Mouse (Mus musculus) inflammation-experienced regulatory T-cells (primary cell): Measurements from ENCODE around the gene Zc3h18. TPM values are rescaled to one million over a fixed set of nuclear protein-coding genes. Genes with fewer than 3 reads are reported as not detected.

ENCODE experiments used
- polyA plus RNA-seq, 2 experiments: library from polyadenylated mRNA; unstranded; fragments of 100-300 nt; shearing (Covaris generic); gene quantifications; one replicate each; pipeline ENCODE4 v1.2.1; 2017

Zc3h18 gene
- 10 to 100 TPM; 42.5 to 46.0 TPM for polyA plus RNA-seq

DNA sequence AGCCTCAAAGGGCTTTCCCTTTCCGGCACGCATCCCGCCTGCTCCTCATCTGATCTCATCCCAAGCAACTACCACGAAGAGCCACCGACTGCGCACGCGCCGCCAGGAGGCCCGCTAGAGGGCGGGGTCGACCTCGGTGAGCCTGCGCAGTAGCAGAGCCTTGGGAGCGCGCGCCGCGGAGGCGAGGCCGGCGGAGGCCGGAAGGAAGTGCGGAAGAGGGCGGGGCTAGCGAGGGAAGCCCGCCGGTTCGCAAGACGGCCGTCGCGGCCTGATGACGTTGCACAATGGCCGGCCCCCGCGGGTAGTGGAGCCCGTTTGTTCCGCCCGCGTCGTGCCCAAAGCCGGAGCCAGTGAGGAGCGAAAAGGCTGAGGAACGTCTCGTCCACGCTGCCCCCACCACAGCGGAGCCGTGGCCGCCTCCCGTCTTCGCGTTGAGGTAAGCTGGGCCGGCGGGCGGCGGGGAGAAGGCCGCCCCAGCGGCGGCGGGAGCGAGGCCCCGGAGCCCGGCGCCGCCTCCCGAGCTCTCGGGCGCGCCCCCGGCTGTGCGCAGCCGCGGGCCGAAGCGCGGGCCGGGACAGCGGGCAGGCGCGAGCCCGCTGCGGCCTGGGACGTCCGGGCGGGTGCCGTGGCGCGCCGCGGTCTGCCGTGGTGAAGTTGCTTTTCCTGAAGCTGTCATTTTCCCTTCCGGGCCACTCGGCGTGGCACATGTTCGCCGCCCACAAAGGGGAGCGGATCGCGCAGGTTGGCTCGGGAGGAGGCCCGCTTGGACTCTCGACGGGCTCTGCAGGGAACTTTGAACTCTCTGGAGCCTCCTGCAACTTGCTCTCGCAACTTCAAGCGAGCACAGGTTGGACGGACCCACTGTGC lies at the start of gene Zc3h18:
Gene Zc3h18, plus strand, starts transcription at position 245 of the 867 bp plus-strand sequence.

DNA sequence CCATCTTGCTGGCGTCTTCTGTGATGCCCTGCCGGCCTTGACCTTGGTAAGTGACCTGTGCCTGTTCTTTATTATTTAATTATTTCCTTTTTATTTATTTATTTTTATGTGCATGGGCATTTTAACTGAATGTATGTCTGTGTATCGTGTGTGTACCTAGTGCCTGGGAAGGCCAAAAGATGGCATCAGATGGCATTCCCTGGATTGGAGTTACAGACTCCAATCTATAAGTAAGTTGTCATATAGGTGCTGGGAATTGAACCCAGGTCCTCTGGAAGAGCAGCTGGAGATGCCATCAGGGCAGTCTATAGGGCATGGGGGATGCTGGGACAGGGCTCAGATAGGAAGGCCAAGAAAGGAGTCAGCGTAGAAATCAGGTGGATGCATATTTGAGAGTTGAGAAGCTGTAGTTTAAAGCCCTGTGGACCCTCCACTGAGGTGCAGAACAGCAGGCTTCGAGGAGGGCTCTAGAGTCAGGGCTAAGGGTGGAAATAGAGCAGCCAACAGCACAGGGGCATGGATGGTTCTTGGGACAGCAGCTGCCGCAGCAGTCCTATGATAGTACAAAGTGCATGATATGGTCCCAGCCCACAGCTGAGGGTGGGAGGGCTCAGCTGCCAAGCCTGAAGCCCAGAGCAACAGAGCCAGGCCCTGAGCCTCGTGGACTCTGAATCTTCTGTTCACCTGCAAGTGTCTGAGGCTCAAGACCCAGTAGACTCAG lies 15.6 kb upstream of the Zc3h18 start, which contains the start of gene Trhr2:
Gene Trhr2, minus strand, starts transcription at position 51 of the 721 bp plus-strand sequence.

DNA sequence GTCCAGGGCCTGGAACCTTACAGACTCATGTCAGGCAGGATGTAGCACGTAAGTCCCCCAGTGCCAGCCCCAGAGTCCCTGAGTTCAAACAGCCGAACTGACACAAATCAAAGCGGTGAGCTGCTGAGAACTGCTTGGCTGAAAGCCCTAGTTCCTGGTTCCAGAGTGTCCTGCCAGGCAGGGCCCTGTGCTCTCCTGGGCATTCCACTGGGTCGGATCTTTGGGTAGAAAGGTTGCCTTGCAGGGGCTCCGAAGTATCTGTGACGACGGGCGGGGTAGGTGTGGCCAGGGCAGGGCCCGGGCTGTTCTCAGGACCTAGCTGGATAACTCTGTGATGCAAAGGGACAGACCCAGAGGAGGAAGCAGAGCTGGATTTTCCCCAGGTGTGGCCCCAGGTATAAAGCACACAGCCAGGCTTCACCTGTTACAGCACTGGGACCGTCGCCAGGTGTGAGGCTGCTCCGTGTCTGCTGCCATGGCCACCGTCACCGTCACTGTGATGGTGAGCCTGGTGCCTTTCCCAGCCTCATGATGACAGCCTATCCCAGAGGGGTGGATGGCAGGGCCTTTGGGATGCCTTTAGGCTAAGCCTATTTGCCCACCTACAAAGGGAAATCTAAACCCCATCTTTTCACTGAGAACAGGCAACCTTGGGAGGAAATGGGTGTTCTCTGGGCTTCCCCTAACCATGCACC lies 45.1 kb downstream of the Zc3h18 start, which contains the start of gene Il17c:
Gene Il17c, plus strand, starts transcription at position 645 of the 695 bp plus-strand sequence.

DNA sequence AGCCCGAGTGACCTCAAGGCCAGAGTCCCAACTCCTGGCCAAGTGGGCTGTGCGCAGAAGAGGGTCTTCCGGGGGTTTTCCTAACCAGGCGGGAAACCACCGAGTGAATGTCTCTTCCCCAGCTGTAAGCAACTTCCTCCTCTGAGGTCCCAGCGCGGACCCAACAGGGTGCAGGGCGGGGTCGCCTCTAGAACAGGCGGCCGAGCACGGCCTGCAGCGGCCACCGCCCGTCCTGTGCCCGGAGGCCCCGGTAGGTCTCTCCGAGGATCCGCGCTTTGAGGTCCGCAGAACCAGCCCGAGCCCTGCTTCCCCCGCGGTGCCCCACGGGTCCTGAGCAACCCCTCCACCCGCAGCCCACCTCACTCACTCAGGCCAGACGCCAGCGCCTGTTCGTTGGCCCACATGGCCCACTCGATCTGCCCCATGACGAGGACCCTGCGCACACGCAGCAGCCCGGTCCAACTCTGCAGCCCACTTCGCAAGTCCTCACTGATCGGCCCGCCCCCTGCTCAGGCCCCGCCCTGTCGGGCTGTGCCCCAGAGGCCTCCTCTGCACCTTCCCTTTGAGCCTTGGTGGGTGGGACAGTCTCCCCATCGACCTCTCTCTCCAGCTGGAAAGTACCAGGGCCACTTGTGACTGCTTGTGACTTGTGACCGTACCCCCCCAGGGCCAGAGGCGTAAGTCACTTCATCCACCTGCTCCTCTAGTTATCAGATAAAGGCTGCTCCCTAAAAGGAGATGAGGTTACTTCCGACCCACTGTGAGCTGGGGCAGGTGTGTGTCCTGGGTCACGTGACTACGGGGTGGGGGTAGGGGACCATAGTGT lies 56.2 kb downstream of the Zc3h18 start, which contains the start of gene Cyba:
Gene Cyba, minus strand, starts transcription at position 488 of the 826 bp plus-strand sequence.

DNA sequence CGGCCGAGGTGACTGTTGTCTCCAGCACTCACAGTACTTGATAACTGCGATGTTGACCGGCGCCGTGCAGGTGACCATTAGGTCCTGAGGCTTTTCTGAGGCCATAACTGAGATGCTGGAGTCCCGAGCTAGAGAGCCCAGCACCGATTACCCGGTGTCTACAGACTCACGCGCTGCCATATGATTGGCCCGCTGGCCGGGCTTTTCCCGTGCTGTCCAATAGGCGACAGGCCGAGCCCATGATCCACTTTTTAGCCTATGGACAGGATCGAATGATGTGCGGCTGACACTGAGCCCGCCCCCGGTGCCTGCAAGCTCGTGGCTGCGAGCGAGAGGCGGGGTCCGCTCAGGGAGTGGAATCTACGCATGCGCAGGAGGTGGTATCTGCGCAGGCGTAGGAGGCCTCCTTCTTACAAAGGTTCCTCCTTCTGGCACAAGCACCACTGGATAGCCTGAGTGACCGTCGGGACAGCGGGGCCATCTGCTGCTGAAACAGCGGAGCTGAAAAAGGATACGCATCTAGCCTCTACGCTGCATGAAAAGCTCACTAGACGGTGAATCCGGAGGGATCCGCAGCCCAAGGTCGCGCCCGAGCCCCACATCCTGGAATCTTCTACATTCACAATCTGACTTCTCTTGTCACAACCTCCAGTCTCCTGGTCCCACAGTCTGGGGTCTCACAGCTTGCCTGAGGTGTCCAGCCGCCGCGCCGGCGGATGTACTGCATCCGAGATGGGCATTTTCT lies 67.0 kb downstream of the Zc3h18 start, which contains the start of gene Mvd:
Gene Mvd, minus strand, starts transcription at position 161 of the 745 bp plus-strand sequence.

DNA sequence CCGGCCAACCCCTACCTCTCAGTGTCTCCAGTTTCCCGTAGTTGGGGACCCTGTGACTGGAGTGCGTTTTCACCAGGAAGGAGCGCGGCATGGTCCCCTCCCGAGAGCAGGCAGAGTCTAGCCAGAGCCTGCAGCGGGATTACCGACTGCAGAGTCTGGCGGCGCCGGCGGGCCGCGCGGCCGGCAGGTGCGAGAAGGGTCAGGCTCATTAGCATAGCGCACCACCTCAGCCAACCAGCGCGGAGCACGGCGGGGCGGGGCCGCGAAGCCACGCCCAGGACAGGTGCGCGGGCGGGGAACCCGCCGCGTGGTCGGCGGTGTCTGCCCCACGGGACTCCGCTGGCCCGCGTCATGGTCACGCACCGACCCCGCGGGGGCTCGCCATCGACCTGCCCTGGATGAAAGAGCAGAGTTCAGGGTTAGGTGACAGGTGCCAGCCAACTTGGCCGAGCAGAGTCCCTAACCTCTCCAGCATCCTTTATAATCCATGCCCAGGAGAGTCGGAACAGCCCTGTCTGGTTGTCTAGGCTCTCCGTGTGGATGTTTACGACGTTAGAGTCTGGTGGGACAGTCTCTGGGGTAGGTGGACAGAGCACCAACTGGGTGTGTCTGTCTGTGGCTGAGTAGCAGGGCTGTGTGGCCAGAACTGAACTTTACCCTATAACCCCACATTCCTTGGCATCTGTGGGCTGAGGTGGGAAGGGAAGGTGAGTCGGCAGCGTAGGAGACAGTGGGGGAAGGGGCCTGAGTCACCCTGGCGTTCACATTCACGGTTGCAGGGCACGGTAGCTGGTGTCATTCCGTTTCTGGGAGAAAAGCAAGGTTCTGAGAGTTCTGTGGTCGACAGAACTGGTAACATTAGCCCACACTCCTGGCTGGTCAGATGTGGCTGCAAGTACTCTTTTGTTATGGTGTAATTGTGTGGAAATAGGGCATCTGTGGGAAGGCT lies 84.4 kb downstream of the Zc3h18 start, which contains the start of gene Snai3:
Gene Snai3, minus strand, starts transcription at position 210 of the 949 bp plus-strand sequence.

Other genes starting within 250 kb of the Zc3h18 start
- gene Zfpm1, start 94.5 kb upstream of the Zc3h18 start, polyA plus RNA-seq = 10 to 100 TPM; 46.2 to 51.4 TPM
- gene Trhr2, start 15.9 kb upstream of the Zc3h18 start, polyA plus RNA-seq = not detected
- gene Il17c, start 45.4 kb downstream of the Zc3h18 start, polyA plus RNA-seq = under 1 TPM; 0.30 to 0.81 TPM
- 100 to 1,000 TPM; 685 to 812 TPM for gene Cyba, start 56.3 kb downstream of the Zc3h18 start, polyA plus RNA-seq
- 10 to 100 TPM; 15.8 to 17.2 TPM for gene Mvd, start 66.8 kb downstream of the Zc3h18 start, polyA plus RNA-seq
- gene Snai3, start 84.1 kb downstream of the Zc3h18 start, polyA plus RNA-seq = 1 to 10 TPM; 2.9 to 8.2 TPM
- 100 to 1,000 TPM; 121 to 181 TPM for gene Rnf166, start 99.5 kb downstream of the Zc3h18 start, polyA plus RNA-seq
- gene Ctu2, start 99.5 kb downstream of the Zc3h18 start, polyA plus RNA-seq = 10 to 100 TPM; 66.2 to 79.8 TPM
- gene Piezo1, start 174.7 kb downstream of the Zc3h18 start, polyA plus RNA-seq = 10 to 100 TPM; 19.2 to 23.6 TPM
- gene Cdt1, start 191.4 kb downstream of the Zc3h18 start, polyA plus RNA-seq = 10 to 100 TPM; 18.5 to 27.4 TPM
- 100 to 1,000 TPM; 163 to 203 TPM for gene Aprt, start 200.3 kb downstream of the Zc3h18 start, polyA plus RNA-seq
- 10 to 100 TPM; 12.3 to 15.3 TPM for gene Galns, start 234.9 kb downstream of the Zc3h18 start, polyA plus RNA-seq
- 10 to 100 TPM; 46.9 to 49.5 TPM for gene Trappc2l, start 235.0 kb downstream of the Zc3h18 start, polyA plus RNA-seq
- gene Pabpn1l, start 246.1 kb downstream of the Zc3h18 start, polyA plus RNA-seq = not detected